Mouse (Mus musculus) forebrain, embryonic 15.5 days (tissue): ENCODE results near the gene Ppfibp2. TPM values are rescaled to one million over a fixed set of nuclear protein-coding genes. Genes with fewer than 3 reads are reported as not detected.

Experiments used
- ATAC-seq: fragments of 200-750 bp; cut with Nextera tagmentation; replicated peaks from 2 replicates; pipeline ENCODE4 v1.8.0; 2017; ENCODE audit warnings: mild to moderate bottlenecking, moderate TSS enrichment, moderate library complexity
- H3K27ac ChIP-seq: fragments of 300-500 bp; sonication (generic); replicated peaks from 2 replicates; pipeline ENCODE4 v1.5.1; 2015; ENCODE audit warnings: mild to moderate bottlenecking, inconsistent platforms
- H3K27me3 ChIP-seq: fragments of 300-500 bp; sonication (generic); 2 replicates; pipeline ENCODE4 v1.6.1; 2015; ENCODE audit warnings: inconsistent platforms
- H3K36me3 ChIP-seq: fragments of 300-500 bp; sonication (generic); 2 replicates; pipeline ENCODE4 v1.6.1; 2015; ENCODE audit warnings: mild to moderate bottlenecking, inconsistent platforms
- H3K4me1 ChIP-seq: fragments of 300-500 bp; sonication (generic); 2 replicates; pipeline ENCODE4 v1.6.1; 2015; ENCODE audit warnings: inconsistent platforms
- H3K4me2 ChIP-seq: fragments of 300-500 bp; sonication (generic); replicated peaks from 2 replicates; pipeline ENCODE4 v1.6.1; 2015; ENCODE audit warnings: mild to moderate bottlenecking, inconsistent platforms
- H3K4me3 ChIP-seq: fragments of 300-500 bp; sonication (generic); 2 replicates; pipeline ENCODE4 v1.5.1; 2015; ENCODE audit warnings: mild to moderate bottlenecking, inconsistent platforms
- H3K9ac ChIP-seq: fragments of 300-500 bp; sonication (generic); replicated peaks from 2 replicates; pipeline ENCODE4 v1.6.1; 2015; ENCODE audit warnings: mild to moderate bottlenecking, inconsistent platforms
- H3K9me3 ChIP-seq: fragments of 300-500 bp; sonication (generic); 2 replicates; pipeline ENCODE4 v1.6.1; 2016; ENCODE audit warnings: inconsistent platforms
- WGBS: fragments of 180-500 bp; shearing (Covaris S2); methylation state at CpG from one replicate; pipeline ENCODE4 v1.1.7; 2015; ENCODE audit warnings: mixed read lengths; 5-methylcytosine and 5-hydroxymethylcytosine counted together
- polyA plus RNA-seq: library from polyadenylated mRNA; unstranded; fragments of >200 nt; fragmentation: Nextera tagmentation; extraction: Ambion mirVana; gene quantifications from 2 replicates; pipeline ENCODE4 v1.2.1, GENCODE M21; 2015

Ppfibp2 gene
- polyA plus RNA-seq, 1 experiment from 2014 or later = 1.6 TPM

GRCm38 (mm10) chr7:107755905-107756304, 160.9 kb downstream of the Ppfibp2 start:
- Histone ChIP-seq H3K4me1 (peaks cover 3% of the 10 kb centered on the region; the same call in 1 of the 2 replicates), H3K27me3 (no peaks in the 10 kb centered on the region), H3K9me3 (no peaks in the 10 kb centered on the region), H3K4me3 (no peak overlapping the region), H3K4me2 (no peak overlapping the region), H3K27ac (no peak overlapping the region), H3K36me3 (no peaks in the 10 kb centered on the region), H3K9ac (no peak overlapping the region)
- no peak for ATAC-seq
- 70% methylated on average over 3 of the region's 3 CpGs for WGBS

- Histone ChIP-seq H3K4me1 (peaks cover 3% of the 10 kb centered on the region; the same call in 1 of the 2 replicates), H3K9me3 (no peaks in the 10 kb centered on the region), H3K9ac (no peak overlapping the region), H3K36me3 (no peaks in the 10 kb centered on the region), H3K27me3 (no peaks in the 10 kb centered on the region), H3K4me3 (no peak overlapping the region), H3K4me2 (no peak overlapping the region), H3K27ac (no peak overlapping the region)
- ATAC-seq = no peak
- WGBS = 98% methylated on average over 2 of the region's 2 CpGs
Observed at GRCm38 (mm10) chr7:107756748-107757147, 161.7 kb downstream of the Ppfibp2 start.

- 14% methylated on average over 23 of the region's 23 CpGs for WGBS
- no peak within 1 kb of the TSS for H3K27ac ChIP-seq
- peak within 1 kb of the TSS; percentile 25 for H3K4me3 ChIP-seq
- ATAC-seq = peak; percentile 68
- no peaks in the 10 kb centered on the region for H3K9me3 ChIP-seq
- H3K4me1 ChIP-seq = peaks cover 3% of the 10 kb centered on the region; the same call in 1 of the 2 replicates
- no peaks in the 10 kb centered on the region for H3K36me3 ChIP-seq
- H3K4me2 ChIP-seq = peak within 1 kb of the TSS; percentile 45
- H3K27me3 ChIP-seq = no peaks in the 10 kb centered on the region
- H3K9ac ChIP-seq = no peak within 1 kb of the TSS
Observed at GRCm38 (mm10) chr7:107757308-107758151, 162.5 kb downstream of the Ppfibp2 start, which contains the start of gene Cyb5r2. Gene Cyb5r2, minus strand, starts transcription at chr7:107758032.

GRCm38 (mm10) chr7:107770812-107771211, 175.8 kb downstream of the Ppfibp2 start:
- H3K4me1 ChIP-seq = no peaks in the 10 kb centered on the region
- H3K4me2 ChIP-seq = no peak overlapping the region
- no peaks in the 10 kb centered on the region for H3K36me3 ChIP-seq
- H3K4me3 ChIP-seq = no peak overlapping the region
- WGBS = 57% methylated on average over 6 of the region's 6 CpGs
- no peaks in the 10 kb centered on the region for H3K9me3 ChIP-seq
- no peaks in the 10 kb centered on the region for H3K27me3 ChIP-seq
- ATAC-seq = no peak
- H3K27ac ChIP-seq = no peak overlapping the region
- no peak overlapping the region for H3K9ac ChIP-seq

- no peaks in the 10 kb centered on the region for H3K27me3 ChIP-seq
- no peaks in the 10 kb centered on the region for H3K4me1 ChIP-seq
- no peak for ATAC-seq
- H3K36me3 ChIP-seq = no peaks in the 10 kb centered on the region
- no peaks in the 10 kb centered on the region for H3K9me3 ChIP-seq
- no peak overlapping the region for H3K4me3 ChIP-seq
- H3K27ac ChIP-seq = no peak overlapping the region
- H3K9ac ChIP-seq = no peak overlapping the region
- H3K4me2 ChIP-seq = no peak overlapping the region
- 74% methylated on average over 1 of the region's 1 CpGs for WGBS
Observed at GRCm38 (mm10) chr7:107778216-107778615, 183.2 kb downstream of the Ppfibp2 start.

- Histone ChIP-seq H3K36me3 (no peaks in the 10 kb centered on the region), H3K9me3 (no peaks in the 10 kb centered on the region), H3K27me3 (no peaks in the 10 kb centered on the region), H3K4me2 (no peak overlapping the region), H3K4me3 (no peak overlapping the region), H3K4me1 (no peaks in the 10 kb centered on the region), H3K27ac (no peak overlapping the region), H3K9ac (no peak overlapping the region)
- ATAC-seq = no peak
- 40% methylated on average over 4 of the region's 4 CpGs for WGBS
Observed at GRCm38 (mm10) chr7:107779611-107780010, 184.6 kb downstream of the Ppfibp2 start.

GRCm38 (mm10) chr7:107787977-107788620, 193.1 kb downstream of the Ppfibp2 start:
- H3K4me2 ChIP-seq = no peak overlapping the region
- ATAC-seq = peak; percentile 60; the same call in 1 of the 2 replicates
- 64% methylated on average over 3 of the region's 3 CpGs for WGBS

GRCm38 (mm10) chr7:107796500-107796899, 201.5 kb downstream of the Ppfibp2 start:
- no peak overlapping the region for H3K4me2 ChIP-seq
- H3K4me3 ChIP-seq = no peak overlapping the region
- H3K36me3 ChIP-seq = no peaks in the 10 kb centered on the region
- no peak overlapping the region for H3K27ac ChIP-seq
- H3K27me3 ChIP-seq = no peaks in the 10 kb centered on the region
- H3K9me3 ChIP-seq = no peaks in the 10 kb centered on the region
- no peaks in the 10 kb centered on the region for H3K4me1 ChIP-seq
- ATAC-seq = no peak
- no peak overlapping the region for H3K9ac ChIP-seq
- 93% methylated on average over 2 of the region's 2 CpGs for WGBS

More at GRCm38 (mm10) chr7:107787977-107788620, 193.1 kb downstream of the Ppfibp2 start:
- Histone ChIP-seq H3K4me3 (no peak overlapping the region), H3K27me3 (no peaks in the 10 kb centered on the region), H3K4me1 (no peaks in the 10 kb centered on the region), H3K27ac (no peak overlapping the region), H3K36me3 (no peaks in the 10 kb centered on the region), H3K9ac (no peak overlapping the region), H3K9me3 (no peaks in the 10 kb centered on the region)

Other genes with a start within 250 kb of the Ppfibp2 start
- 5.3 and 7.6 TPM in 2 replicates for gene Syt9, start 224.5 kb upstream of the Ppfibp2 start, polyA plus RNA-seq
- gene Olfml1, start 27.8 kb upstream of the Ppfibp2 start, polyA plus RNA-seq = 2.2 and 2.7 TPM in 2 replicates
- gene 5330417H12Rik, start 30.0 kb downstream of the Ppfibp2 start, polyA plus RNA-seq = not detected in 2 replicates
- not detected in 2 replicates for gene Cyb5r2, start 162.8 kb downstream of the Ppfibp2 start, polyA plus RNA-seq
- gene Ovch2, start 206.0 kb downstream of the Ppfibp2 start, polyA plus RNA-seq = not detected in 2 replicates
- gene Olfr467, start 217.1 kb downstream of the Ppfibp2 start, polyA plus RNA-seq = not detected in 2 replicates
- gene Olfr469, start 230.3 kb downstream of the Ppfibp2 start, polyA plus RNA-seq = not detected in 2 replicates